Mouse (Mus musculus) embryo, embryonic 11 days (tissue): ENCODE data around the gene Hist3h2a.

Experiments used
- DNase-seq: peaks from one replicate; pipeline ENCODE4 v3.0.0-alpha.2; 2015

Gene Hist3h2a

DNA sequence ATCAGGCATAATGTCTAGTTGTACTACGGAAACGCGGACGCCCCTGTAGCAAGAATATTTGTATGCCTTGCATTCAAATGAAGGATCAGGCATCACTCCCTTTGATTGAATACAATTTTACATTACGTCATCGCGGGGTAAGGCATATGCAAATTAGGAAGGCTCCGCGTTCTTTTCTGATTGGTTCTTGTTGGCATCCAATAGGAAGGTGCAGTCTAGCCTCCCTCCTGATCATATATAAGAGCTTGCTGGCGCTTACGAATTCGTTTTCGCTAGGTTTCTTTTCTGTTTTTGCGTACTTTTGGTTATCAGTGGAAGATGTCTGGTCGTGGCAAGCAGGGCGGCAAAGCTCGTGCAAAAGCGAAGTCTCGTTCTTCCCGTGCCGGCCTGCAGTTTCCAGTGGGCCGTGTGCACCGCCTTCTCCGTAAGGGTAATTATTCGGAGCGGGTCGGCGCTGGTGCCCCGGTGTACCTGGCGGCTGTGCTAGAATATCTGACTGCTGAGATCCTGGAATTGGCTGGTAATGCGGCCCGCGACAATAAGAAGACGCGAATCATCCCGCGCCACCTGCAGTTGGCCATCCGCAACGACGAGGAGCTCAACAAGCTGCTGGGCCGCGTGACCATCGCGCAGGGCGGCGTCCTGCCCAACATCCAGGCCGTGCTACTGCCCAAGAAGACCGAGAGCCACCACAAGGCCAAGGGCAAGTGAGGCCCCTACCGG lies at the start of gene Hist3h2a, which contains the start of gene Trim17:
Gene Hist3h2a (plus strand): TSS at position 266 of the 723 bp plus-strand sequence.
Gene Trim17 (plus strand): TSS at position 266 of the 723 bp plus-strand sequence.
- DNase-seq: peak; percentile 97

DNA sequence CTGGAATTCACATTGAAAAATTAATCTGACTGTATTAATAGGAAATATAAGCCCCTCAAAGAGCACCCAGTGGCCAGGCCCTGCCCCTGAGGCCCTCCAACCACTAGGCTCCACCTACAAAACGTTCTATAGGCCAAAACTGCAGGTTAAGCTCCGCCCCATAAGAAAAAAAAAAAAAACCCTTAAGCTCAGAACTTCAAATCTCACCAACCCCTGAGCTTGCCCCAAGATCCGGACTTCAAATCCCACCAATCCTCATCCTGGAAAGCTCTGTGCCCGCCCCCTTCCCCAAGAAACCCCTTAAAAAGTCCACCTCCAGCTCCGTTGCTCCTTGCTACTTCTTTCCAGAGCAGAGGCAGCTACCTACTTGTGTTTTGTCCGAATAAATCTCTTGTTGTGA lies 49.6 kb upstream of the Hist3h2a start:
- peak; percentile 56 for DNase-seq

DNA sequence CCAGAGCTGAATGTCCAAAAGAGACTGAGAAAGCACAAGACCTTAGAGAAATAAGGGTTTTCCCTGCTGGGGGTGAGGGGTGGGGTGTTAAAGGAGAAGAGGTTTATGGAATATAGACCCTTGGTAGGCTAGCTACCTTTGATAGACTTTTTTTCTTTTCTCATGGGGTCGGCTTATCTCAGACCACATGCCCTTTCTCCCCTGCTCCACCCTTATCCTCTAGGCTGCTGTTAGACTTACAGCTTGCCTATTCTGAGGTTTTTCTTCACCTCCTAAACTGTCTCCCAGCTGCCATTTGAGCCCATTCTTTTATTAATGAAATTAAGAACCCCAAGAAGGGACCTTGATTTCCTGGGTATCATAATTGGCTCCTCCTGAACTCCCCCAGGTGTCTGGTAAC lies 40.7 kb upstream of the Hist3h2a start:
- no peak for DNase-seq

DNA sequence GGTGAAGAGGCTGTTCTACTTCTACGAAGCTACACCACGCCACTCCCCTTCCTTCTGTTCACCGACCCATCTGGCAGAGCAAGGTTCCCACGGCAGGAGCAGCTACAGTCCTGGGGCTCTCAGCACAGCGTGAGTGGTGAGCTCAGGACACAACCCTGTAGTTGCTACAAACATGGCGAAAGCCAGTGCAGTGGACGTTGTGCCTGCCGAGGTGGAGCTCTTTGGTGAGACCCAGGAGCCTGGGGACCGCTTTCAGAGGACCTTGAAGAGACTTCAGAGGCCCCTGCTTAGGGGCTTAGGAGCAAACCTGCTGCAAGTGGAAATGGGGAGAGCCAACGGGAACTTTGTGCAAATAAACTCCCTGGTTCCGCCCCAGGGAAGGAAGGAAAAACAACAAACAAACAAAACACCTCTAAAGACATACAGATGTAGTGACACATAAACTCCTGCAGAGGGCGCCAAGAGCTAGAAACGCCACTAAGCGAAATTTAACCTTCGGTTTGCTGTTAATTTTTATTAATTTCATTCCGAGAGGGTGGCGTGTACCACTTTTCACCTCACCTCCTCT lies 39.9 kb upstream of the Hist3h2a start:
- DNase-seq: peak; percentile 60

DNA sequence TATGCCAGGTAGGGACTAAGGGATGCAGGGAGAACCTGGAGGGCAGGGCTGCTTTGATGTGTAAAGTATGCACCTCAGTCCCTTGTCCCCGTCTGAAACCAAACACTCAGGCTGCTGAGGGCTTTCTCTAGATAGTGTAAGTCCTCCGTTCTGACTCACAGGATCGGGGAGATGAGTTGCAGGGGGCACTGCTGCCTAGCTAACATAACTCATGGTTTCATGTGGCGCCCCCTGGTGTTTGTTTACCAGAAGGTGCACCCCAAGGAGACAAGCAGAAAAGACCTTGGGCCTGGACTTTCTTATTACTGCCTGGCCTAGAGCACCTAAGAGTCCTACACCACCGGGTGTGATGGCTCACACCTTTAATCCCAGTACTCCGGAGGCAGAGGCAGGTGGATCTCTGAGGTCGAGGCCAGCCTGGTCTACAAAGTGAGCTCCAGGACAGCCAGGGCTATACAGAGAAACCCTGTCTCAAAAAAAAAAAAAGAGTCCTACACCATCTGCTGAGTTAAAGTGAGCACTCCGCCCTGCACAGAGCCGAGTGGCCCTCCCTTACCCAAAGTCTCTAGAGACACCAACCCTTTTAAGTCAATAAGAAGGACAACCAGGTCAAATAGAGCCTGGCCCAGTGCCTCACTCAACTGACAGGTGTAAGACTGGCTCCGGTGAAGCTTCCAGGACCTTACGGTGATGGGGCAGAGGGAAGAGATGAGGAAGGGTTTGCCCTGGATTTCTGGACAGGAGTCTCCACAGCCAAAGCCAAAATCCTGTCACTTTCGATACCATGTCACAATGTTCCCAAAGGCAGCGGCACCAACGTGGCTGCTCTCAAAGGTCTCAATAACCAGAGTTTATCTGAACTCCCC lies 37.4 kb upstream of the Hist3h2a start:
- DNase-seq: peak; percentile 58

DNA sequence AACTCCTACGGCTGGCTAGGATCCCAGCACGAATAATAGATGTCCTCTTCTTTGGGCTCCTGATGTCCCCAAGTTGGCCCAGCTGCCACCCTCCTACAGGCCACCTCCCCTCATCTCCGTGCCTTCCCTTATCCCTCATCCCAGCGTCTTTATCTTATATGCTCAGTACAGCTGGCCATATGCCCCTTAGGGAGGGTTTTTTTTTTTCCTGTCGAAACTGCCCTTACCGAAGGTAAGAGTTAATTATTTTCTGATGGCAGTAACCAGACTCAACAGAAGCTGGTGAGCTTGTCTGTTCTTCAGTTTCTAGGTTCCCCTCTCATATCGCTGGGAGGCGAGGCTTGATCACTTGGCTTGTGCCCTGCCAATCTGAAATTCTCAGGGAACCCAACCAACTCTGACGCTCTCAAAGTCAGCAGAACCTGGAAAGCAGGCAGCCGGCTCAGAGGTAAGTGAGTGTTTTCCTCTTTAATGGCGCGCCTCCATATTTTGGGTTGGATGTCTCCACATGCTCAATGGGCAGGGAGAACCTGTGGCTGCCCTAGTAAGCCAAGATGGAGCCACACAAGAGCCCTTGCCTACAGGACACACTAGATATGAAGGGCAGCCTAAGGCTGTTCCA lies 36.6 kb upstream of the Hist3h2a start, which contains the start of gene Btnl10:
Gene Btnl10 (plus strand): TSS at position 164 of the 622 bp plus-strand sequence.
- DNase-seq: no peak

DNA sequence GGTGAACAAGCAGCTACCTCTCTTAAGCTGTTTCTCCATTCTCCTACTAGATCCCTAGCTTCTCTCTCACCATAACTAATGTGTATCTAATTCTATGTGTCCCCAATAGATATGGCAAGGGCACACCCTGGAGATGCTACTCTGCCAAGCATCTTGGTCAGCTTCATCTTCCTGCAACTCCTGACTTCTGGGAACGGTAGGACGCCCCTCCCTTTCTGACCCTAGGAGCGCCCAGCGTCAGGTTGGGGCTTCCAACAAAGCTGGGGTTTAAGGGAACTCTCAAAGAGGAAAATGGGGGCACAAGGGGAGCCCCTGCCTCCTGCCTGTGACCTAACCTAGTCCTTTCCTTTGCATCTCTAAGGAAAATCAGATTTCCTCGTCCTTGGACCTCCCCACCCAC lies 35.7 kb upstream of the Hist3h2a start:
- no peak for DNase-seq

DNA sequence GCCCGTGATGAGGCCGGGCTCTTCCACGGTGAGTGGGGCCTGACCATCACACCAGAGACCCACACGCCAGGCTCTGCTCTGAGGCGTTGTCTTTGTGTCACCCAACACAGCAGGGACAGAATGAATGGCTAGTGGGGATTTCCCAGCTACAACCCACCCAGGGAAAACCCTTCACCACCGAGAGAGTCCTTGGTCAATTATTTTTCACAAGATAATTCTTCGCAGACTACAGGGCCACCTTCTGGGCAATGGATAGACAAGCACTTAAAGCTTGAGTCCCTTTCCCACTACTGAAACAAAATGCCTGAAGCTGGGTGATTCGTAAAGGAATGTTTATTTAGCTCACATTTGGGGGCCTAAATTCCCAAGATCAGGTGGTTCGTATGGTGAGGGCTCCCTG lies 32.1 kb upstream of the Hist3h2a start:
- DNase-seq: no peak

DNA sequence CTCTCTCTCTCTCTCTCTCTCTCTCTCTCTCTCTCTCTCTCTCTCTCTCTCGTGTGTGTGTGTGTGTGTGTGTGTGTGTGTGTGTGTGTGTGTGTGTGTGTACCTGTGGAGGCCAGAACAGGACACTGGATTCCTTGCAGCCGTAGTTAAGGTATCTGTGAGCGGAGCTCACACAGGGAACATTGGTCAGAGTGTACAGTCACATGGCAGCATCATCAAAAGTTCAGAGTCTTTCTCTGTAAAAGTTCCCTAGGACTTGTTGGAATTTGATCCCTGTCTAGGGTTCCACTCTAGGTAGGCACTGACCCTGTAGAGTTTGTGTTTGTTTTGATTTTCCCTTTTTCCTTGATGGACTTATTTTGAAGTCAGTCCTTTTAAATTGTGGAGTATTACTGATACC lies 27.8 kb upstream of the Hist3h2a start:
- DNase-seq: no peak

DNA sequence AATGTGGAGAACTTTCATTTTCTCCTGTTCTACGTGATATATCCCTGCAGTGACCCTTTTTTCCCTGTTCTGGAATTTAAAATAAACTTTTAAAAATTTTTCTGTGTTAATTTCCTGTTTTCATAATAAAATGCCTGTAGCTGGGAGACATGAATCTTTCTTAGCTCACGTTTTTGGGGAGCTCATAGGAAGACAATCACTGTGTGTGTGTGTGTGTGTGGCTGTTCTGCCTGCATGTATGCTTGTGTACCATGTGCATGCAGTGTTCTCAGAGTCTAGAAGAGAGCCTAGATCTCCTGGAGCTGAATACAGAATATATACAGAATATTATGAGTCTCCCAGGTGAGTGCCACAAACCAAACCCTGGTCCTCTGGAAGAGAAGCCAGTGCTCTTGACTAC lies 27.4 kb upstream of the Hist3h2a start:
- no peak for DNase-seq

DNA sequence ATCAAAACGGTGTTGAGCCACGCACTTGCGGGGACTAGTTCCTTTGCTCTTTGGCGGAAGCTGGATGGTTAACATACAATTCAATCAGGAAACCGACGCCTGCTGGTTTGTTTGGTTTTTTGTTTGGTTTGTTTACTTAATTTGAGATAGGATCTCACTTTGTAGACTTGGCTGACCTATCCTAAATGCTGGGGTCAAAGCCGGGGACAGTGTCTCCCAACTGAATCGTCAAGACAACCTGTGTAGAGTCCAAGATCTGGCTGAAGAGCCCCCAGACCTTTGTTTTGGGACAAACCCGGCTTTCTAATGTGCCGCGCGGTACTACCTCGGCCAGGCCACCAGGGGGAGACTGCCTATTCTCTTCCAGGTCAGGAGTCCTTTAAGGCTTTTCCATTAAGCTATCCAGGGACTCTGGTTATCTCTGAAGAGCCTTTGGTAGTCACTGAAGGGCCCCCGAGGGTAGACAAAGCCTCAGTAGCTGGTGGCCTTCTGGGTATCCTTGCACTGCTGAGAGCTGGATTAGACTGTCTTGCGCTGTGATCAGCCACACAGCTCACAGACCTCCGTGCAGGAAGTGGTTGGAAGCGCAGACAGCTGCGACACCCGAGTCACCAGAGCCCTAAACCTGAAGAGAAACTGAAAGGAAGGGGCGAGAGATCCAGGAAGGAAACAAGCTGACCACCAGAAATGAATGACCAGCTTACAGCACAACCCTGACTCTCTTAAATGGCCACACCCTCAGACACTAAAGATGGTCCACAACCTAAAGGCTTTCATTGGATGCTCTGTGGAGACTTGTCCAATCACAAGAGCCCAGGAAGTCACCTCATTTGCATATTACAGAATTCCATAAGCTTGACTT lies 26.5 kb upstream of the Hist3h2a start:
- peak; percentile 79 for DNase-seq

DNA sequence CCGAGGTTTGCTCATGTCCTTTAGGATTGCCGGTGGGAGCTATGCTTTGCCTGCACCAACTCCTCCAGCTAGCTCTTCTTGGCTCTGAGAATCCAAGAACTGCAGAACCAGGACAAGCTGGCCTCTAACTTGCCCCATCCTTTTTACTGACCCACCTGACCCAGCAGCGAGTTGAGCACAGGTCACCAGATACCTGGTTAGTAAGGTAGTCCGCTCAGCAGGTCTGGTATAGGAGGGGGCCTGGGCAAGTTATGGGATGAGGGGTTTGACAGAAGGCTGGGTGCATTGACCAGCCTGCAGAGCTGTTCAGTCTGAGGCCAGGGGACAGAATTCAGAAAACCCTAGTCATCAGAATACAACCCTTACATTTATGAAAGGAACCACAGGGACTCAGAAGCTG lies 25.4 kb upstream of the Hist3h2a start:
- DNase-seq: no peak

DNA sequence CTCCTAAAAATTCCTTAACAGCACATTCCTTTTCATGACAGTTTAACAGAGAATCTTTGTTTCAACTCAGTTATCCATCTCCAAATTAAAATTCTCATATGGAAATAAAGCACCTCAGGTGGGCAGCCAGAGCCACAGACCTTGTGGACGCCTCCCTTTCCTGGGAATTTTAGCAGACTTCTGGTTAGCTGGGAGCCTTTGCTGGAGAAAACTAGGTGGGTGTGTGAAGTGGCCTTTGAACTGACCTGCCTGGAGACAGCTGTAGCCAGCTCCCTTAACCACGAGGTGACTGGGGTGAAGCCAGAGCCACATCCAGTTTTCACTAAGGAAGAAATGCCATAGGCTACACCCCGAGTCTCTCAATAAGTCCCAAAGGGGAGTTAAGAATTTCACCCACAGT lies 24.8 kb upstream of the Hist3h2a start:
- DNase-seq: no peak

DNA sequence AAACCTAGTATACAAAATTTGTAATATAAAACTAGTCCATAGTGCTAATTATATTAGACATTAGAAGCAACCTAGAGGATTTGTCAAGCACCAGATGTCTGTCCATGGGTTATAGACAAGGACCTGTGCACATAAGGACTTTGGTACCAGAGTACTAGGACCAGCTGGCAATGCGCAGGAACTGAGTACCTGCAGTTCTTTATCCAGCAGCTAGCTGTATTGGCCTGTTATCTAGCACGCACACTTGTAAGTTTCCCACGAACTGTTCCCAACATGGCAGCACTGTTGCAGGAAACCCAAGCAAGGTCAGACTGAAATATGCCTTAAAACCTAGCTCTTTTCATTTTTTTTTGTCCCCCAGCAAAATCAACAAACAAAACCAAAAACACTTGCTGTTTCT lies 24.2 kb upstream of the Hist3h2a start:
- DNase-seq: no peak

DNA sequence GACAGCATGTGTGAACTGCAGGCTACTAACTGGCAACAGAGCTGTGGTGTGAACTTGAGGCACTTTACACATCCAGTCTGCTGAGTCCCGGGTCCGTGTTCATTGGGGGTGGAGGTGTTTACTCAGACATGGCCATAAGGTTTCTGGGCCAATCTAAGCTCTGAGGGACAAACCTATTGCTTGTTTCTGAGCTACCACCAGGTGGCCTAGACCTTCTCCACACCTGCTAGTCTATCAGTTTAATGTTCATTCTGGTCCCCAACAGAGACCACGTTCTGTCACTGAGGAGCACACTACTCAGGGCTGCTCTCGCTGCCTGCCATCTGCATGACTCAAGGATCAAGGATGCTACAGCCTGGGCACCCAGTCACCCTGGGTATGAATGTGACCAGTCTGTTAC lies 22.9 kb upstream of the Hist3h2a start:
- DNase-seq: no peak

DNA sequence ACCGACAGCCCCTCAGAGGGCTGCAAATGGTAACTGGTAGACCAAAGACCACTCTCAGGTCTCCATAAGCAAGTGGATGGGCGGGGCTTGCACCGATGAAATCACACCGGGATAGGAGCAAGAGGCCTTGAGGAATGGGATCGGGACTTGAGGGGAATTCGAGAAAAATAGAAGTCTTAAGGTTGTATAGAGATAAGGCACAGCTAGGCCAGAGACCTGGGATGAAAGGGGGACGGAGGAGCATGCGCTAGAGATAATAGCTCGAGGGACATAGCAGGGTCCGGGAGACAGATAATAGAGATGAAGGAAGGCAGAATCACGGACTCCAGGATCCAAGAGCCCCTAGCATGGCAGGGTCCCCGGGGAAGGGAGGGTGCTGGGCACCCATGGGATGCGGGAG lies 16.6 kb upstream of the Hist3h2a start:
- peak; percentile 65 for DNase-seq

DNA sequence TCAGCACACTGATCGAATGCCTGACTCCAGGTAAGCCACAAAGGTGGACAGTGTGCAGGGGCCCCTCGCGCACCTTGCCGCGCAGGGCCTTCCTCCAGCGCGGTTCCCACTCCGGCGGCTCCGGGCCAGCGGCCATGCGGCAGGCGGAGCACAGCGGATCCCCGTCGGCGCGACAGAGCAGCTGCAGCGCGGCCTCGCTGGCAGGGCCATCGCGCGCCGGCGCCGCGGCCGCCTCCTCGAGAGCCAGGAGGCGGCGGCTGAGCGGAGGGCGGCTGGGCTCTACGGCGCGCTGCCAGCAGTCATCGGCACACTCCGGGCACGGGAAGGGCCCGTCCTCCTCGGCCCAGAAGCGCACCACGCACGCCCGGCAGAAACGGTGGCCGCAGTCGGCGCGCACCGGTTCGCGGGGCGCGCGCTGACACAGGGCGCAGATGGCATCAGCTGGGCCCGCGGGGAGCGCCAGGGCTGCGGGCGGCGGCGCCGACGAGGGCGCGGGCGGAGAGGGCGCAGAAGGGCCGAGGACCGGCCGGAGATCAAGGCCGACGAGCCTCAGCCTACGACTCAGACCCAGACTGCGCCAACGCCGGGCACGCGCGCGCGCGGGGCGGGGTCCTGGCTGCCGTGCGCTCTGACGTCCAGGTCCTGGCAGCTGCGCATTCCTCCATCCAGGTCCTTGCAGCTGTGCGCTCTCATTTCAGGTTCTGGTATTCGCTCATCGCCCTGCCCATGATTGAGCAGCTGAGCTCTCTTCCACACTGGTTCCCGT lies 16.0 kb upstream of the Hist3h2a start, which contains the start of gene Rnf187:
Gene Rnf187 (minus strand): TSS at position 595 of the 766 bp plus-strand sequence.
- DNase-seq: peak; percentile 96

DNA sequence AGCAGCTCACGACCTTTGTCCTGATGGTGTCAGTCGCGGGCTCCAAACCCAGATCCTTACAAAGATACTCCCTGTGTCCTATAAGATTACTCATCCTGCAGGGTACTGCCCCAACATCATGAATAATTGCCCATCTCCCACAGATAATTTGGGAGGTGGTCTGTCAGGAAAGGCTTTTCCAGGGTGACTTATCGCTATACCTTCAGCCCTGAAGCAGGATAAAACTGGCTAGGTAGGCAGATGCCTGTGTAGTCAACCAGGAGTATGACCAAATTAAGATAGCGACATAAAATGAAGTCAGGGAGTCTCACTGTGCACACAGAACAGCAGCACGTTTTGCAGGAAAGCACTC lies 15.4 kb upstream of the Hist3h2a start:
- no peak for DNase-seq

DNA sequence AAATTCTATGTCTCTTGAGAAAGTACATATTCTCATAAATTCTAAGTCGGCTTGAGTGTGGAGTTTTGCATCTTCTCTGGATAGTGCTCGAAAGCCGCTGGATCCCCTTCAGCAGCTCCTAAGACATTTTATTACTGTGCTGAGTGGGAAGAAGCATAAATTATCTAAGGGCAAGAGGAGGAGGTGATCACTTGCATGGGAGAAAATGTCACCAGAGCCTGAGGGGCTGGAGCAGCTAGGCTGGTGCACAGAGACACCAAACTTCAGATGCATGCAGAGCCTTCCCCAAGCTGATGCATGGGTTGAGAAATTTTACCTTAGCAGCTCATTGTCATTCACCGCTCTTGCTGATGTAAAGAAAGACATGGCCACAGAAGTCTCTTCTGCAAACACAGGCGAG lies 10.3 kb upstream of the Hist3h2a start:
- no peak for DNase-seq

DNA sequence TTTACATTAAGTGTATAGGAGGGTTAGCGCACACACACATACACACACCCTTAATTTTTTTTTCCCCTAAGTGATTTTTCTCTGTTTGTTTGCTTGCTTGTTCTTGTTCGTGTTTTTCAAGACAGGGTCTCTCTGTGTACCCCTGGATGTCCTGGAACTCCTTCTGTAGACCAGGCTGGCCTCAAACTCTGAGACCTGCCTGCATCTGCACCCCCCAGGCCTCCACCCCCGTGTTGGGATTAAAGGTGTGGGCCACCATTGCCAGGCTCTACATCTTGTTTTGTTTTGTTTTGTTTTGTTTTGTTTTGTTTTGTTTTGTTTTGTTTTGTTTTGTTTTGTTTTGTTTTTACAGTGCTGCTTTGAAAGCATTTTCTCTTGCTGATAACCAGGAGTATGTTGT lies 7.2 kb upstream of the Hist3h2a start:
- no peak for DNase-seq

DNA sequence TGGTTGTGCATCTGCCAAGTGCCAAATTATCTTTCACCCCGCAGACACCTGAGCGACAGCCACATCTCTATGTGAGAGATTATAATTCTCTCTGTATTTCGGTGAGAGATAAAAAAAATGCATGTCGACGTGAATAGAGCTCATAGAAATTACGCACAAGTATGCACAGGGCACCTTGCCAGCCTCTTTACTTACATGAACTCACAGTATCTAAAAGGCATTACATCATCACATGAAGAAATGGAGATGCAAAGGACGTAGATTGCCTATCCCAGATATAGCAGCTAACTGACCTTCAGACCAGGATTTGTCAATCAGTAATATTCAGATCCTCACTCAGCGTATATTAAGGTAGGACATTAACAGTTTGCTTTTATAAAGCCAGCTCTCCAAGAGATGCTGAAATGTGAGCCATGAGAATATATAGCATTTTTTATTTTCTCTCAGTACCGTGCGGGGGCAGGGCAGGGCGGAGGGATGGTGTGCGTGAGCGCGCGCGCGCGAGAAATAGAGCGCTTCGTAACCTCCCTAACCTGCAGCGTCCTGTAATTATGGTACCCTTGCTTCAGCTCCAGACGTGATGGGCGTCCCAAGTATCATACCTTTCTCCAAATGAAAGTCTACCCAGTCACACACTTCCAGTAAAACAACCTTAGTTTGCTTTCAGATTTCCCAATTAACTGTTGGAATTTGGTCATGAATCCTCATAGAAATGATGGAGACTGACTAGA lies 6.5 kb upstream of the Hist3h2a start:
- DNase-seq: peak; percentile 64
